Mouse (Mus musculus) cerebellum, adult 18-20 months (tissue): ENCODE data around the gene Col18a1.

Source experiments
- DNase-seq, 2 experiments: peaks; one replicate each; pipeline ENCODE4 v3.0.0; 2021

The Col18a1 gene

GRCm38 (mm10) chr10:77165963-77166717 lies at the start of gene Col18a1:
TSS of gene Col18a1 (minus strand) at chr10:77166548.
- no peak for DNase-seq

GRCm38 (mm10) chr10:77215641-77216040 lies 49.3 kb upstream of the Col18a1 start:
- peak; percentile 14 to 25 for DNase-seq

- no peak for DNase-seq
These were observed 48.2 kb upstream of the Col18a1 start for GRCm38 (mm10) chr10:77214586-77214985.

- no peak for DNase-seq
These were observed 47.1 kb upstream of the Col18a1 start for GRCm38 (mm10) chr10:77213483-77213882.

GRCm38 (mm10) chr10:77212354-77213120 lies 46.2 kb upstream of the Col18a1 start:
- no peak for DNase-seq

- no peak for DNase-seq
These were observed 44.8 kb upstream of the Col18a1 start for GRCm38 (mm10) chr10:77211116-77211570.

GRCm38 (mm10) chr10:77210666-77211065 lies 44.3 kb upstream of the Col18a1 start:
- DNase-seq = no peak

GRCm38 (mm10) chr10:77209261-77209660 lies 42.9 kb upstream of the Col18a1 start:
- no peak for DNase-seq

- DNase-seq = no peak
These were observed 40.3 kb upstream of the Col18a1 start for GRCm38 (mm10) chr10:77206565-77207079.

GRCm38 (mm10) chr10:77206134-77206533 lies 39.8 kb upstream of the Col18a1 start:
- no peak for DNase-seq

GRCm38 (mm10) chr10:77203960-77204359 lies 37.6 kb upstream of the Col18a1 start:
- no peak for DNase-seq

GRCm38 (mm10) chr10:77201919-77202318 lies 35.6 kb upstream of the Col18a1 start:
- no peak for DNase-seq

GRCm38 (mm10) chr10:77200295-77200694 lies 33.9 kb upstream of the Col18a1 start:
- no peak for DNase-seq

- no peak for DNase-seq
These were observed 32.9 kb upstream of the Col18a1 start for GRCm38 (mm10) chr10:77199229-77199628.

GRCm38 (mm10) chr10:77197469-77198209 lies 31.3 kb upstream of the Col18a1 start:
- DNase-seq = no peak

GRCm38 (mm10) chr10:77196676-77197075 lies 30.3 kb upstream of the Col18a1 start:
- no peak for DNase-seq

- no peak for DNase-seq
These were observed 29.8 kb upstream of the Col18a1 start for GRCm38 (mm10) chr10:77196115-77196514.

GRCm38 (mm10) chr10:77193495-77193894 lies 27.1 kb upstream of the Col18a1 start:
- no peak for DNase-seq

- DNase-seq = no peak
These were observed 26.4 kb upstream of the Col18a1 start for GRCm38 (mm10) chr10:77192745-77193144.

GRCm38 (mm10) chr10:77190967-77191915 lies 24.9 kb upstream of the Col18a1 start:
- DNase-seq = no peak

- no peak for DNase-seq
These were observed 21.1 kb upstream of the Col18a1 start for GRCm38 (mm10) chr10:77187427-77187826.

GRCm38 (mm10) chr10:77182804-77183331 lies 16.5 kb upstream of the Col18a1 start:
- DNase-seq = no peak
